Mouse (Mus musculus) MEL (cell line): ENCODE measurements around the gene Aff2. TPM values are rescaled to one million over a fixed set of nuclear protein-coding genes. Genes with fewer than 3 reads are reported as not detected.

Experiments used
- DNase-seq: peaks from one replicate; pipeline ENCODE4 v3.0.0; 2011; ENCODE audit warnings: low read depth, low spot score
- H3K27ac ChIP-seq: 2 replicates; pipeline ENCODE4 v1.5.1; 2012; ENCODE audit warnings: low read depth, mild to moderate bottlenecking, control low read depth, low read length, moderate library complexity; ENCODE audit not compliant: control insufficient read depth
- H3K27me3 ChIP-seq, 2 experiments: fragments of 150-350 bp in 1 of 2; sonication (generic) in 1 of 2; 2 replicates each; pipeline ENCODE4 v1.6.1; 2012; ENCODE audit warnings: low read length in 2 of 2, mild to moderate bottlenecking in 2 of 2, improper control_type of control experiment in 1 of 2, moderate library complexity in 1 of 2; ENCODE audit not compliant: insufficient read depth in 2 of 2, control insufficient read depth in 1 of 2
- H3K36me3 ChIP-seq, 2 experiments: 2 replicates each; pipeline ENCODE4 v1.6.1; 2012 to 2014; ENCODE audit warnings: low read length in 2 of 2, improper control_type of control experiment in 1 of 2, inconsistent platforms in 1 of 2, mild to moderate bottlenecking in 1 of 2; ENCODE audit not compliant: insufficient read depth in 2 of 2, control insufficient read depth in 1 of 2
- H3K4me1 ChIP-seq, 2 experiments: fragments of 150-350 bp in 1 of 2; sonication (generic) in 1 of 2; 2 replicates each; pipeline ENCODE4 v1.6.1; 2012; ENCODE audit warnings: low read length in 2 of 2, improper control_type of control experiment in 1 of 2, mild to moderate bottlenecking in 1 of 2; ENCODE audit not compliant: insufficient read depth in 2 of 2, control insufficient read depth in 1 of 2
- H3K4me3 ChIP-seq, 2 experiments: fragments of 150-350 bp in 1 of 2; sonication (generic) in 1 of 2; 2 replicates each; pipeline ENCODE4 v1.5.1; 2012; ENCODE audit warnings: low read depth in 2 of 2, low read length in 2 of 2, mild to moderate bottlenecking in 2 of 2, moderate library complexity in 2 of 2, control low read depth in 1 of 2, improper control_type of control experiment in 1 of 2; ENCODE audit not compliant: control insufficient read depth in 1 of 2, insufficient read depth in 1 of 2
- H3K79me2 ChIP-seq: 2 replicates; pipeline ENCODE4 v1.6.1; 2012; ENCODE audit warnings: mild to moderate bottlenecking, low read length, moderate library complexity; ENCODE audit not compliant: control insufficient read depth, poor library complexity, insufficient read depth
- H3K9ac ChIP-seq: 2 replicates; pipeline ENCODE4 v1.6.1; 2012; ENCODE audit warnings: low read depth, mild to moderate bottlenecking, control low read depth, low read length, moderate library complexity; ENCODE audit not compliant: control insufficient read depth, poor library complexity, severe bottlenecking
- H3K9me3 ChIP-seq: fragments of 150-350 bp; sonication (generic); replicated peaks from 2 replicates; pipeline ENCODE4 v1.6.1; 2012; ENCODE audit warnings: mild to moderate bottlenecking, low read length, improper control_type of control experiment, moderate library complexity; ENCODE audit not compliant: insufficient read depth
- E2F4 ChIP-seq: IDR thresholded peaks from 2 replicates; pipeline ENCODE4 v1.6.1; 2011; ENCODE audit warnings: low read depth, low read length, improper control_type of control experiment, borderline replicate concordance
- ETS1 ChIP-seq: IDR thresholded peaks from 2 replicates; pipeline ENCODE4 v1.6.1; 2012; ENCODE audit warnings: low read depth, mild to moderate bottlenecking, inconsistent platforms, low read length, improper control_type of control experiment, moderate library complexity
- GABPA ChIP-seq: IDR thresholded peaks from 2 replicates; pipeline ENCODE4 v1.6.1; 2012; ENCODE audit warnings: low read depth, mild to moderate bottlenecking, inconsistent platforms, low read length, improper control_type of control experiment, moderate library complexity
- GATA1 ChIP-seq: IDR thresholded peaks from 2 replicates; pipeline ENCODE4 v1.6.1; 2011; ENCODE audit warnings: low read depth, low read length, improper control_type of control experiment
- JUND ChIP-seq: IDR thresholded peaks from 2 replicates; pipeline ENCODE4 v1.6.1; 2011; ENCODE audit warnings: low read depth, mild to moderate bottlenecking, improper control_type of control experiment, low read length
- KAT2A ChIP-seq: conservative IDR thresholded peaks from 2 replicates; pipeline ENCODE4 v1.6.1; 2012; ENCODE audit warnings: low read depth, low read length, improper control_type of control experiment, inconsistent platforms
- MEF2A ChIP-seq: IDR thresholded peaks from 2 replicates; pipeline ENCODE4 v1.6.1; 2014; ENCODE audit warnings: low read depth, mild to moderate bottlenecking, inconsistent platforms, low read length, improper control_type of control experiment; ENCODE audit not compliant: poor library complexity, insufficient replicate concordance, severe bottlenecking; ENCODE audit errors: extremely low read depth
- MYB ChIP-seq: IDR thresholded peaks from 2 replicates; pipeline ENCODE4 v1.6.1; 2011; ENCODE audit warnings: mild to moderate bottlenecking, low read depth, low read length, improper control_type of control experiment
- NELFE ChIP-seq: IDR thresholded peaks from 2 replicates; pipeline ENCODE4 v1.6.1; 2011; ENCODE audit warnings: low read depth, low read length, improper control_type of control experiment
- NRF1 ChIP-seq: IDR thresholded peaks from 2 replicates; pipeline ENCODE4 v1.6.1; 2014; ENCODE audit warnings: low read depth, mild to moderate bottlenecking, inconsistent platforms, low read length, improper control_type of control experiment, moderate library complexity; ENCODE audit not compliant: poor library complexity, insufficient read depth, severe bottlenecking
- SIN3A ChIP-seq: IDR thresholded peaks from 2 replicates; pipeline ENCODE4 v1.6.1; 2012; ENCODE audit warnings: low read length, improper control_type of control experiment, inconsistent platforms
- TAL1 ChIP-seq: IDR thresholded peaks from 2 replicates; pipeline ENCODE4 v1.6.1; 2012; ENCODE audit warnings: mild to moderate bottlenecking, inconsistent platforms, low read length, moderate library complexity, mixed read lengths
- TBP ChIP-seq: IDR thresholded peaks from 2 replicates; pipeline ENCODE4 v1.8.0; 2011; ENCODE audit warnings: low read depth, low read length, improper control_type of control experiment
- UBTF ChIP-seq: IDR thresholded peaks from 2 replicates; pipeline ENCODE4 v1.6.1; 2012; ENCODE audit warnings: low read depth, mild to moderate bottlenecking, inconsistent platforms, low read length, improper control_type of control experiment, moderate library complexity, borderline replicate concordance; ENCODE audit not compliant: insufficient read depth
- USF1 ChIP-seq: IDR thresholded peaks from 2 replicates; pipeline ENCODE4 v1.6.1; 2014; ENCODE audit warnings: low read depth, mild to moderate bottlenecking, inconsistent platforms, low read length, improper control_type of control experiment, moderate library complexity
- USF2 ChIP-seq, 2 experiments: IDR thresholded peaks; 2 replicates each; pipeline ENCODE4 v1.6.1; 2011 to 2012; ENCODE audit warnings: improper control_type of control experiment in 2 of 2, low read length in 2 of 2, borderline replicate concordance in 1 of 2, inconsistent platforms in 1 of 2, low read depth in 1 of 2, mild to moderate bottlenecking in 1 of 2; ENCODE audit not compliant: insufficient read depth in 1 of 2
- ZC3H11A ChIP-seq: IDR thresholded peaks from 2 replicates; pipeline ENCODE4 v1.6.1; 2012; ENCODE audit warnings: low read depth, mild to moderate bottlenecking, inconsistent platforms, low read length, improper control_type of control experiment
- ZKSCAN1 ChIP-seq: IDR thresholded peaks from 2 replicates; pipeline ENCODE4 v1.6.1; 2012; ENCODE audit warnings: low read depth, mild to moderate bottlenecking, inconsistent platforms, low read length, improper control_type of control experiment, moderate library complexity
- polyA plus RNA-seq, 2 experiments: library from polyadenylated mRNA; stranded (reverse) in 1 of 2; unstranded in 1 of 2; fragments of >175 nt in 1 of 2; fragments of >200 nt in 1 of 2; gene quantifications; 2 replicates each; pipeline versions ENCODE4 v1.2.1 to v1.2.4; 2012; ENCODE audit warnings: low replicate concordance in 2 of 2, low read depth in 1 of 2; ENCODE audit not compliant: insufficient read length in 2 of 2, insufficient read depth in 1 of 2, missing spikeins in 1 of 2
- total RNA-seq: library from RNA; depleted of rRNA; stranded (reverse); fragments of 300-350 nt; gene quantifications from 2 replicates; pipeline ENCODE4 v1.2.3, GENCODE M21; 2012

The Aff2 gene
- total and polyA plus RNA-seq, 3 experiments: not detected

DNA sequence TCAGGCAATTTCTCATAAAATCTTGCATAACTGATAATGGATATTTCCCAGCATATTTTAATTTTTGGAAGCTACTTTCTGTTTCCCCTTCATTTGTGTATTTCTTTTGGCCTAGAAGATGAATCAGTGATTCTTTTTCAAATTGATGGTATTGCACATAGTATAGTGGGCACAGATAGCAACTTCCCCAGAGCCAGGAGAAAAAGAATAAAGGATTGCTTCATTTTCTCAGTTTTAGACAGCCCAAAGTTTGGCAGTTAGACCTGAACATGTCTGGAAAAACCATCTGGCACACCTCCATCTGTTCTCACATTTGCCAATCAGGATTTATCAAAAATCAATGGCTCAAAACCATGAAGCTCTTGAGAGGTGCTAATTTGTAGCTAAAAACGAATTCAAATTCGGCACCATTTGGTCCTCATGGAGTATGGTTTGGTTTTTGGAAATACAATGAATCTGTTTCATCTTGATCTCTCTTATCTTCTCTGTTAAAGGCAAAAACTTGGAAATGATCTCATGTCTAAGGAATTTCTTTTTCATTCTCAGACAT, 441.9 kb downstream of the Aff2 start:
- H3K27ac ChIP-seq: no peak overlapping the region
- no peaks in the 10 kb centered on the region for H3K9me3 ChIP-seq
- H3K27me3 ChIP-seq: no peaks in the 10 kb centered on the region
- H3K4me1 ChIP-seq: no peaks in the 10 kb centered on the region
- DNase-seq: no peak
- no peaks in the 10 kb centered on the region for H3K36me3 ChIP-seq
- H3K79me2 ChIP-seq: no peaks in the 10 kb centered on the region
- no peak for TF ChIP-seq E2F4
- no peak for TF ChIP-seq ETS1
- TF ChIP-seq NELFE: no peak
- TF ChIP-seq KAT2A: no peak
- no peak for TF ChIP-seq GABPA
- no peak for TF ChIP-seq USF2 (IDR thresholded peaks at IDR 0.05; ENCODE audit: borderline replicate concordance in 1 of 2, insufficient read depth in 1 of 2, low read depth in 1 of 2, low read length in 2 of 2)
- TF ChIP-seq ZC3H11A: no peak
- TF ChIP-seq MEF2A: no peak
- no peak for TF ChIP-seq SIN3A
- TF ChIP-seq TBP: no peak
- TF ChIP-seq GATA1: no peak
- no peak for TF ChIP-seq JUND
- TF ChIP-seq UBTF: no peak
- no peak for TF ChIP-seq USF1
- H3K9ac ChIP-seq: no peak overlapping the region
- H3K4me3 ChIP-seq: no peak overlapping the region

- TF ChIP-seq GABPA (no peak), GATA1 (no peak), TAL1 (no peak), NRF1 (no peak), ZKSCAN1 (no peak), USF2 (IDR thresholded peaks at IDR 0.05; ENCODE audit: borderline replicate concordance in 1 of 2, insufficient read depth in 1 of 2, low read depth in 1 of 2, low read length in 2 of 2) (no peak), KAT2A (no peak), MYB (no peak), ETS1 (no peak)
- H3K4me3 ChIP-seq: no peak overlapping the region
- no peak overlapping the region for H3K27ac ChIP-seq
- DNase-seq: no peak
- H3K9me3 ChIP-seq: no peaks in the 10 kb centered on the region
- no peak overlapping the region for H3K9ac ChIP-seq
- no peaks in the 10 kb centered on the region for H3K79me2 ChIP-seq
- H3K27me3 ChIP-seq: no peaks in the 10 kb centered on the region
- no peaks in the 10 kb centered on the region for H3K4me1 ChIP-seq
- no peaks in the 10 kb centered on the region for H3K36me3 ChIP-seq
Observed at GRCm38 (mm10) chrX:69802481-69802880, 442.4 kb downstream of the Aff2 start.
